Mouse (Mus musculus) hindbrain, embryonic 14.5 days (tissue): ENCODE measurements around the gene Ppp1r12b. TPM values are rescaled to one million over a fixed set of nuclear protein-coding genes. Genes with fewer than 3 reads are reported as not detected.
A peak's percentile ranks its signal among the peaks of the same experiment; 100 is the strongest.
"Not testable (repeated sequence)": the region's sequence is repeated elsewhere in the genome, so short reads cannot be mapped to it uniquely, and the experiment has no call there.

Experiments used
- ATAC-seq: fragments of 200-750 bp; cut with Nextera tagmentation; 2 replicates; pipeline ENCODE4 v1.8.0; 2017; ENCODE audit warnings: moderate number of reproducible peaks, mild to moderate bottlenecking, moderate TSS enrichment, moderate library complexity; ENCODE audit not compliant: low FRiP score
- DNase-seq: peaks from one replicate; pipeline ENCODE4 v3.0.0-alpha.2; 2015; ENCODE audit warnings: low spot score
- H3K27ac ChIP-seq: fragments of 300-500 bp; sonication (generic); 2 replicates; pipeline ENCODE4 v1.5.1; 2014; ENCODE audit warnings: mild to moderate bottlenecking, moderate library complexity
- H3K27me3 ChIP-seq: fragments of 300-500 bp; sonication (generic); 2 replicates; pipeline ENCODE4 v1.6.1; 2014; ENCODE audit warnings: mild to moderate bottlenecking, low read length, mixed read lengths; ENCODE audit not compliant: control insufficient read depth, insufficient read depth
- H3K36me3 ChIP-seq: fragments of 300-500 bp; sonication (generic); replicated peaks from 2 replicates; pipeline ENCODE4 v1.6.1; 2014; ENCODE audit not compliant: control insufficient read depth, insufficient read depth
- H3K4me1 ChIP-seq: fragments of 300-500 bp; sonication (generic); replicated peaks from 2 replicates; pipeline ENCODE4 v1.6.1; 2014; ENCODE audit warnings: antibody characterized with exemption, low read length, mixed read lengths; ENCODE audit not compliant: control insufficient read depth, insufficient read depth
- H3K4me2 ChIP-seq: fragments of 300-500 bp; sonication (generic); replicated peaks from 2 replicates; pipeline ENCODE4 v1.6.1; 2014; ENCODE audit warnings: mild to moderate bottlenecking, moderate library complexity
- H3K4me3 ChIP-seq: fragments of 300-500 bp; sonication (generic); replicated peaks from 2 replicates; pipeline ENCODE4 v1.5.1; 2014; ENCODE audit warnings: mild to moderate bottlenecking, low read length
- H3K9ac ChIP-seq: fragments of 300-500 bp; sonication (generic); 2 replicates; pipeline ENCODE4 v1.6.1; 2014
- H3K9me3 ChIP-seq: fragments of 300-500 bp; sonication (generic); 2 replicates; pipeline ENCODE4 v1.6.1; 2016; ENCODE audit warnings: low read length; ENCODE audit not compliant: control insufficient read depth
- WGBS: fragments of 180-500 bp; shearing (Covaris S2); extraction: QIAGEN DNeasy Blood & Tissue Kit; methylation state at CpG from one replicate; pipeline ENCODE4 v1.1.7; 2014; 5-methylcytosine and 5-hydroxymethylcytosine counted together
- polyA plus RNA-seq: library from polyadenylated mRNA; unstranded; fragments of >200 nt; fragmentation: Nextera tagmentation; extraction: Ambion mirVana; gene quantifications from 2 replicates; pipeline ENCODE4 v1.2.1, GENCODE M21; 2014

Gene Ppp1r12b
- polyA plus RNA-seq, 1 experiment from 2014 or later, result 16.7 TPM

- Histone ChIP-seq H3K27me3 (no peaks in the 10 kb centered on the region), H3K27ac (no peak overlapping the region), H3K9me3 (no peaks in the 10 kb centered on the region), H3K4me2 (no peak overlapping the region), H3K4me3 (no peak overlapping the region), H3K36me3 (no peaks in the 10 kb centered on the region; the same call in 1 of the 2 replicates), H3K9ac (no peak overlapping the region), H3K4me1 (peaks cover 6% of the 10 kb centered on the region)
- ATAC-seq, result no peak
- WGBS, result 95% methylated on average over 3 of the region's 3 CpGs
- DNase-seq, result no peak
These were observed 105.4 kb downstream of the Ppp1r12b start for GRCm38 (mm10) chr1:134850361-134850760.

- H3K27ac ChIP-seq, result no peak overlapping the region
- H3K9me3 ChIP-seq, result no peaks in the 10 kb centered on the region
- no peak overlapping the region for H3K4me2 ChIP-seq
- peaks cover 6% of the 10 kb centered on the region for H3K4me1 ChIP-seq
- no peak overlapping the region for H3K9ac ChIP-seq
- WGBS, result 84% methylated on average over 9 of the region's 9 CpGs
- ATAC-seq, result no peak
- no peak for DNase-seq
- H3K27me3 ChIP-seq, result no peaks in the 10 kb centered on the region
- no peak overlapping the region for H3K4me3 ChIP-seq
- H3K36me3 ChIP-seq, result no peaks in the 10 kb centered on the region; the same call in none of the 2 replicates
These were observed 107.9 kb downstream of the Ppp1r12b start for GRCm38 (mm10) chr1:134847851-134848250.

GRCm38 (mm10) chr1:134846295-134846988 lies 109.3 kb downstream of the Ppp1r12b start:
- Histone ChIP-seq H3K4me2 (no peak overlapping the region), H3K36me3 (peaks cover 6% of the 10 kb centered on the region; the same call in 1 of the 2 replicates), H3K27ac (peak overlapping the region; percentile 34; the same call in 1 of the 2 replicates), H3K27me3 (no peaks in the 10 kb centered on the region), H3K4me3 (no peak overlapping the region), H3K9ac (no peak overlapping the region), H3K4me1 (peaks cover 6% of the 10 kb centered on the region), H3K9me3 (no peaks in the 10 kb centered on the region)
- DNase-seq (no peak), ATAC-seq (0 out of 2 replicates have a peak, but pooled peaks have one; percentile 24)
- WGBS, result 71% methylated on average over 10 of the region's 10 CpGs

- Histone ChIP-seq H3K36me3 (peaks cover 28% of the 10 kb centered on the region), H3K4me2 (no peak overlapping the region), H3K4me3 (no peak overlapping the region), H3K9me3 (no peaks in the 10 kb centered on the region), H3K4me1 (peaks cover 6% of the 10 kb centered on the region), H3K9ac (no peak overlapping the region), H3K27ac (no peak overlapping the region), H3K27me3 (no peaks in the 10 kb centered on the region)
- WGBS, result 90% methylated on average over 6 of the region's 6 CpGs
- ATAC-seq (no peak), DNase-seq (no peak)
These were observed 112.4 kb downstream of the Ppp1r12b start for GRCm38 (mm10) chr1:134843369-134843768.

GRCm38 (mm10) chr1:134836909-134837480 lies 118.7 kb downstream of the Ppp1r12b start:
- Histone ChIP-seq H3K4me2 (no peak overlapping the region), H3K9ac (no peak overlapping the region), H3K36me3 (peaks cover 57% of the 10 kb centered on the region), H3K9me3 (no peaks in the 10 kb centered on the region), H3K27ac (no peak overlapping the region), H3K4me1 (no peaks in the 10 kb centered on the region), H3K27me3 (no peaks in the 10 kb centered on the region), H3K4me3 (no peak overlapping the region)
- DNase-seq (no peak), ATAC-seq (no peak)
- 53% methylated on average over 10 of the region's 10 CpGs for WGBS

GRCm38 (mm10) chr1:134830881-134831280 lies 124.9 kb downstream of the Ppp1r12b start:
- H3K9ac ChIP-seq, H3K4me1 ChIP-seq, H3K9me3 ChIP-seq, H3K4me2 ChIP-seq, H3K4me3 ChIP-seq, H3K27me3 ChIP-seq, ATAC-seq, H3K27ac ChIP-seq, DNase-seq: not testable (repeated sequence)
- 87% methylated on average over 3 of the region's 3 CpGs for WGBS
- peaks cover 34% of the 10 kb centered on the region for H3K36me3 ChIP-seq

- Histone ChIP-seq H3K27me3 (no peaks in the 10 kb centered on the region), H3K9me3 (no peaks in the 10 kb centered on the region), H3K9ac (no peak overlapping the region), H3K27ac (no peak overlapping the region), H3K4me3 (no peak overlapping the region), H3K4me1 (no peaks in the 10 kb centered on the region), H3K4me2 (no peak overlapping the region), H3K36me3 (peaks cover 22% of the 10 kb centered on the region)
- WGBS, result 69% methylated on average over 4 of the region's 4 CpGs
- DNase-seq (peak; percentile 68), ATAC-seq (no peak)
These were observed 126.1 kb downstream of the Ppp1r12b start for GRCm38 (mm10) chr1:134829635-134830034.

GRCm38 (mm10) chr1:134824896-134825295 lies 130.8 kb downstream of the Ppp1r12b start:
- H3K9me3 ChIP-seq, result no peaks in the 10 kb centered on the region
- WGBS, result 75% methylated on average over 6 of the region's 6 CpGs
- peaks cover 5% of the 10 kb centered on the region; the same call in 1 of the 2 replicates for H3K36me3 ChIP-seq
- no peak for ATAC-seq
- no peaks in the 10 kb centered on the region for H3K27me3 ChIP-seq
- H3K27ac ChIP-seq, result no peak overlapping the region
- no peak overlapping the region for H3K9ac ChIP-seq
- H3K4me2 ChIP-seq, result no peak overlapping the region
- no peak overlapping the region for H3K4me3 ChIP-seq
- no peak for DNase-seq
- no peaks in the 10 kb centered on the region for H3K4me1 ChIP-seq

GRCm38 (mm10) chr1:134823842-134824241 lies 131.9 kb downstream of the Ppp1r12b start:
- H3K36me3 ChIP-seq, result peaks cover 5% of the 10 kb centered on the region; the same call in 1 of the 2 replicates
- no peaks in the 10 kb centered on the region for H3K27me3 ChIP-seq
- no peak overlapping the region for H3K4me3 ChIP-seq
- no peak overlapping the region for H3K4me2 ChIP-seq
- H3K9ac ChIP-seq, result no peak overlapping the region
- H3K4me1 ChIP-seq, result no peaks in the 10 kb centered on the region
- no peak overlapping the region for H3K27ac ChIP-seq
- DNase-seq, result no peak
- WGBS, result 78% methylated on average over 7 of the region's 7 CpGs
- no peak for ATAC-seq
- no peaks in the 10 kb centered on the region for H3K9me3 ChIP-seq
